Mouse (Mus musculus) heart, embryonic 13.5 days (tissue): Measurements from ENCODE around the gene Mlxipl. TPM values are rescaled to one million over a fixed set of nuclear protein-coding genes. Genes with fewer than 3 reads are reported as not detected.

ENCODE experiments used
- ATAC-seq: fragments of 200-750 bp; cut with Nextera tagmentation; 2 replicates; pipeline ENCODE4 v1.8.0; 2017; ENCODE audit warnings: moderate TSS enrichment; ENCODE audit not compliant: insufficient number of reproducible peaks, low FRiP score, low TSS enrichment; ENCODE audit errors: extremely low read depth
- H3K27ac ChIP-seq: fragments of 300-500 bp; sonication (generic); replicated peaks from 2 replicates; pipeline ENCODE4 v1.5.1; 2015; ENCODE audit warnings: moderate library complexity, mild to moderate bottlenecking, inconsistent platforms
- H3K27me3 ChIP-seq: fragments of 300-500 bp; sonication (generic); replicated peaks from 2 replicates; pipeline ENCODE4 v1.6.1; 2015; ENCODE audit warnings: mild to moderate bottlenecking, inconsistent platforms
- H3K36me3 ChIP-seq: fragments of 300-500 bp; sonication (generic); 2 replicates; pipeline ENCODE4 v1.6.1; 2015; ENCODE audit warnings: mild to moderate bottlenecking, inconsistent platforms
- H3K4me1 ChIP-seq: fragments of 300-500 bp; sonication (generic); 2 replicates; pipeline ENCODE4 v1.6.1; 2015; ENCODE audit warnings: inconsistent platforms
- H3K4me2 ChIP-seq: fragments of 300-500 bp; sonication (generic); 2 replicates; pipeline ENCODE4 v1.6.1; 2015; ENCODE audit warnings: inconsistent platforms, mild to moderate bottlenecking, moderate library complexity
- H3K4me3 ChIP-seq: fragments of 300-500 bp; sonication (generic); 2 replicates; pipeline ENCODE4 v1.5.1; 2015; ENCODE audit warnings: moderate library complexity, mild to moderate bottlenecking, inconsistent platforms
- H3K9ac ChIP-seq: fragments of 300-500 bp; sonication (generic); 2 replicates; pipeline ENCODE4 v1.6.1; 2015; ENCODE audit warnings: inconsistent platforms, mild to moderate bottlenecking, moderate library complexity
- H3K9me3 ChIP-seq: fragments of 300-500 bp; sonication (generic); 2 replicates; pipeline ENCODE4 v1.6.1; 2016; ENCODE audit warnings: inconsistent platforms
- WGBS: fragments of 180-500 bp; shearing (Covaris S2); methylation state at CpG from one replicate; pipeline ENCODE4 v1.1.7; 2015; ENCODE audit warnings: mixed read lengths; 5-methylcytosine and 5-hydroxymethylcytosine counted together
- polyA plus RNA-seq: library from polyadenylated mRNA; unstranded; fragments of >200 nt; fragmentation: Nextera tagmentation; extraction: Ambion mirVana; gene quantifications from 2 replicates; pipeline ENCODE4 v1.2.1, GENCODE M21; 2015

Mlxipl gene
- polyA plus RNA-seq, 1 experiment from 2014 or later = 1.3 TPM

DNA sequence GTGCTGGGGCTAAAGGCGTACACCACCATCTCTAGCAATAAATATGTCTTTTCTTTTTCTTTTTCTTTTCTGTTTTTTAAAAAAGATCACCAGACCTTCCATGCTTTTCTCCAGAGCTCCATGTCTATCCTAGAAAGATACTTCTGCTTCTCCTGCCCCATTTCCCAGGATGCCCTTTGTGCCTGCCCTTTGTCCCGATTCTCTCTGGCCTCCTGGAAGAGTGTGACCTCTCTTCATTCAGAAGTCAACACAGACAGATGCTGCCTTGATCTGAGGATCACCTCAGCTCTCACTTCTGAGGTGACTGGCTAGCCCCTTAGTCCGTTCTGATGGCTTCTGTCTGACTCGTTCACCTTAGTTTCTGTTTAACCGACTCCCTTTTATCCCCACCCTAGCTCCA lies 9.2 kb upstream of the Mlxipl start:
- no peak for ATAC-seq
- Histone ChIP-seq H3K4me3 (no peak overlapping the region), H3K27me3 (peaks cover 43% of the 10 kb centered on the region), H3K9ac (no peak overlapping the region), H3K4me2 (no peak overlapping the region), H3K4me1 (peaks cover 13% of the 10 kb centered on the region), H3K9me3 (no peaks in the 10 kb centered on the region), H3K36me3 (0 out of 2 replicates have a peak, but pooled peaks cover under 1% of the 10 kb centered on the region), H3K27ac (no peak overlapping the region)
- WGBS = 79% methylated on average over 5 of the region's 5 CpGs

DNA sequence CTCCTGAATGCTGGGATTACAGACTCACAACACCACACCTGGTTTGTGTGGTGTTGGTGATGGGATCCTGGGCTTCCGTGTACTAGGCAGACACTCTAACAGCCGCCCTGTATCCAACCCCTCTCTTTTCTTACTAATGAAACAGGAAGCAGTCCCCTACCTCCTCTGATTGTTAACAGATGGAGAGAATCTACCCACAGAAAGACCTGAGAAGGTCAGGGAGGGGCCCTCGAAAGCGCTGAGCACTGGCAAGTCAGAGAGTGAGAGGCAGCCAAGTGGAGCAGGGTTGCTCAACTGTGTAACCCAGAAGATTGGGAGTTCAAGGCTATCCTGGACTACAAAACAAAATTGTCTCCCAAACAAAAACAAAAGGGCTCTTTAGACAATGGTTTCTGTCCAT lies 2.8 kb upstream of the Mlxipl start:
- Histone ChIP-seq H3K9me3 (no peaks in the 10 kb centered on the region), H3K4me2 (no peak overlapping the region), H3K4me3 (no peak overlapping the region), H3K27me3 (peaks cover 80% of the 10 kb centered on the region), H3K9ac (no peak overlapping the region), H3K4me1 (no peaks in the 10 kb centered on the region), H3K27ac (no peak overlapping the region), H3K36me3 (no peaks in the 10 kb centered on the region)
- 62% methylated on average over 4 of the region's 4 CpGs for WGBS
- ATAC-seq = no peak

DNA sequence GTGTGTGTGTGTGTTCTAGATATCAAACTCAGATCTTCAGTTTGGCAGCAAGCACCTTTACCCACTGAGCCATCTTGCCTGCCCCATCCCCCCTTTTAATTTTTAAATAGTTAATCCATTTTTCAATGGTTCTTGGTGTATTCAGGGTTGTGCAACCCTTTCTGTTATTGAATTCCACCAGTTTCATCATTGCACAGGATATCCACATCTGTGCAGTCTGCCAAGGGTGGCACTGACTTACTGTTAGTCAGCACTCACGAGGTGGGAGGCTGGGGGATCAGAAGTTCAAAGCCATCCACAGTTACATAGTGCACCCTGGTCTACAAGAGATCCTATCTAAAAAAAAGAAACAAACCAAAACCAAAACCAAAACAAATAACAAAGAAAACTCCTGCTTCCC lies 11.3 kb downstream of the Mlxipl start:
- 31% methylated on average over 1 of the region's 1 CpGs for WGBS
- ATAC-seq = no peak
- no peak overlapping the region for H3K4me3 ChIP-seq
- H3K9ac ChIP-seq = no peak overlapping the region
- no peaks in the 10 kb centered on the region for H3K36me3 ChIP-seq
- no peaks in the 10 kb centered on the region for H3K4me1 ChIP-seq
- peaks cover 43% of the 10 kb centered on the region for H3K27me3 ChIP-seq
- no peak overlapping the region for H3K4me2 ChIP-seq
- no peaks in the 10 kb centered on the region for H3K9me3 ChIP-seq
- no peak overlapping the region for H3K27ac ChIP-seq

DNA sequence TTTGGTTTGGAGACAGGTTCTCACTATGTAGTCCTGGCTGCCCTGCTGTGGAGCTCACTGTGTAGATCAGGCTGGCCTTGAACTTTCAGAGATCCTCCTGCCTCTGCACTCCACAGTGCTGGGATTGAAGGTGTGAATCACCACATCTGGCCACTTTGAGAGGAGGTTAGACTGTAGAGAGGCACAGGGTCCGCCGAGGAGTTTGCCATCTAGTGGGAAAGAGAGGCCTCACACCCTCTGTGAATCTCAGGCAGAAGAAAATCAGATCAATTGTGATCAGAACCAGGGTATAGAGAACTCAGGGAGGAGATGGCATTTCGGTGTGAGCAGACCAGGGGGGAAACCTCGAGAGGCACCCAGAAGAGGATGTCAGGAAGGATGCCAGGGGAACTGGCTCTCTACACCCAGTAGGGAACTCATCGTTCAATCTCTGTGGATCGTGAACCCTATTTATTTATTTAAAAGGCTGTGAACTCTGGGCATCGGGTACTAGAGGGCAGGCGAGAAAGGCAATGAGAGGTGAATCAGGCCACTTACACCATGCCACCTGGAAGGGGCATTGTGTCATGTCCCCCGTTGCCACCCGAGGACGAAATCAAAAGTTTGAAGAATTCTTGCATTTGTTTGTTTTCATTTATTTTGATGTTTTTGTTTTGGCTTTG lies 14.4 kb downstream of the Mlxipl start:
- 56% methylated on average over 11 of the region's 11 CpGs for WGBS
- Histone ChIP-seq H3K9ac (no peak overlapping the region), H3K4me2 (no peak overlapping the region), H3K27ac (no peak overlapping the region), H3K9me3 (no peaks in the 10 kb centered on the region), H3K4me3 (no peak overlapping the region), H3K4me1 (peaks cover 21% of the 10 kb centered on the region), H3K36me3 (no peaks in the 10 kb centered on the region), H3K27me3 (peaks cover 63% of the 10 kb centered on the region)
- no peak for ATAC-seq

DNA sequence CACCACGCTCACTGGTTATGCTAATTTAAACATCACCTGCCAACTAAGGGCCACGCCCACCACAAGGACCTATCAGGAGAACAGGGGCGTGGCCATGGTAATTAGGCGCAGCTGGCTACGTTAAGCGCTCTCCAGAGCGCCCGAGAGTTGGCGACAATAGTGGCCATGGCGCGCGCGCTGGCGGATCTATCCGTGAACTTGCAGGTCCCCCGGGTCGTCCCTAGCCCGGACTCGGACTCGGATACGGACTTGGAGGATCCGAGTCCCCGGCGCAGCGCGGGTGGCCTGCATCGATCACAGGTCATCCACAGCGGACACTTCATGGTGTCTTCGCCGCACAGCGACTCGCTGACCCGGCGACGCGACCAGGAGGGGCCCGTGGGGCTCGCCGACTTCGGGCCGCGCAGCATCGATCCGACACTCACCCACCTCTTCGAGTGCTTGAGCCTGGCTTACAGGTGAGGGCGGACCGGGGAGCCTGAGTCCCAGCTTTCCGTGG lies 17.1 kb downstream of the Mlxipl start:
- peak; percentile 69; the same call in 1 of the 2 replicates for ATAC-seq
- Histone ChIP-seq H3K27ac (no peak overlapping the region), H3K27me3 (peaks cover 86% of the 10 kb centered on the region), H3K4me2 (peak overlapping the region; percentile 91), H3K4me3 (peak overlapping the region; percentile 53), H3K9me3 (no peaks in the 10 kb centered on the region; the same call in 1 of the 2 replicates), H3K9ac (peak overlapping the region; percentile 67), H3K36me3 (no peaks in the 10 kb centered on the region), H3K4me1 (peaks cover 21% of the 10 kb centered on the region)
- WGBS = under 1% methylated on average over 48 of the region's 48 CpGs

DNA sequence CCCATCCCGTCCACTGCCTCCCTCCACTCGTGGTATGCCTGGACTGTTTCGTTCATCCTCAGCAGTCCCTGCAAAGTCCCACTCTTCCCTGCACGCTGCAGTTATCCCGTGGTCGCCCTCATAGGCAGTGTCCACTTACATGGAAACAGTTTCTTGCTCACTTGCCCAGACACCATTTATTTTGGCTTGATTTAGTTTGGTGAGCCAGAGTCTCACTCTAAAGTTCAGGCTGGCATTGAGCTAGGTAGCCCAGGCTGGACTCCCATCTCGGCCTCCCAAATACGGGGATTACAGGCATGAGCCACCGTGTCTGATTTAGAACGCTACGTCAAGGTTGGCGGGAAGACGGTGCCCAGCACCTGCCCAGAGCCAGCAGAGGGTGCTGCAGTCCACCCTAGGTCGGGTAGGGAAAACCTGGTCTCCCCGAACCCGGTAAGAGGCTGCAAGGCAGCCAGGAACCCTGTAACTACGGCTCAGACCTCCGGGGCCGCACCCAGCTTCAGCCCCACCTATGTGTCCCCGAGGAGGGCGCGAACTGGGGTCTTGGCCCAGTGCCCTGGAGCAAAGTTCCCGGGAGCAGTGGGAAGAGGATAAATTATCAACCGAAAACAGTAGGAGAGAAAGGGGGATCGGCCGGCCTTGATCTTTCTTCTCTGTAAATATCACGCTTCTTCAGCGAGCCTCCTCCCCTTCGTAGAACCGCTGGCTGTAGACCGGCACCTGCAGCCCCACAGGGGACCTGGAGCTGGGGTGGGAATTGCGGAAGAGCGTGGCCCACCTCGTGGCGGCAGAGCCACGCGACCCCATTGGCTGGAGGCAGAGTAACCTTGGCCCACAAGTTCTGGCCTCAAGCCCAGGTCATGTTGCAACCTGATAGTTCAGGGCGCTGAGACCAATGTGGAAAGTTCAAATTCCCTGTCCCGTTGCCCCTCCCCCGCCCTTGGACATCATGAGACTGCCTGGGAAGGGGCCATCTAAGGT lies 18.1 kb downstream of the Mlxipl start:
- 8% methylated on average over 40 of the region's 40 CpGs for WGBS
- peaks cover 90% of the 10 kb centered on the region for H3K27me3 ChIP-seq

DNA sequence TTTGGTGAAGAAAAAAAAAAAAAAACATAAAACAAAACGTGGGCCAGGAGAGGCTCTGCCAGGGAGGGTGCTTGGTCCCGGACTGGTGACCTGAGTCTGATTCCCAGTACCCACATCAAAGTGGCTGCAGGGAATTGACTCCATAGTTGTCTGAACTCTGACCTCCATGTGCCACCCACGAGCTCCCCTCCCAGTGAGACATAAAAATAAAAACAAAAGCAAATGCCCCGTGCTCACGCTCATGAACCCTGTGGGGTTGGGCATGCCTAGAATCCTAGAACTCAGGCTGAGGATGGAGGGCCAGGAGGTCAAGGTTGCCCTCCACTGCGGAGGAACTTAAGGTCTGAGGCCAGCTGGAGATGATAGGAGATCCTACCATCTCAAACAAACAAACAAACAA lies 19.3 kb downstream of the Mlxipl start:
- Histone ChIP-seq H3K27ac (no peak overlapping the region), H3K9me3 (no peaks in the 10 kb centered on the region; the same call in 1 of the 2 replicates), H3K4me1 (peaks cover 21% of the 10 kb centered on the region), H3K4me2 (no peak overlapping the region), H3K27me3 (peaks cover 91% of the 10 kb centered on the region), H3K4me3 (no peak overlapping the region), H3K9ac (no peak overlapping the region), H3K36me3 (no peaks in the 10 kb centered on the region)
- no peak for ATAC-seq
- 63% methylated on average over 6 of the region's 6 CpGs for WGBS

More for the DNA sequence above, 18.1 kb downstream of the Mlxipl start:
- Histone ChIP-seq H3K4me3 (peak overlapping the region; percentile 53), H3K9me3 (no peaks in the 10 kb centered on the region; the same call in 1 of the 2 replicates), H3K4me2 (peak overlapping the region; percentile 91), H3K36me3 (no peaks in the 10 kb centered on the region), H3K9ac (peak overlapping the region; percentile 67), H3K4me1 (peaks cover 21% of the 10 kb centered on the region), H3K27ac (no peak overlapping the region)
- ATAC-seq = no peak

DNA sequence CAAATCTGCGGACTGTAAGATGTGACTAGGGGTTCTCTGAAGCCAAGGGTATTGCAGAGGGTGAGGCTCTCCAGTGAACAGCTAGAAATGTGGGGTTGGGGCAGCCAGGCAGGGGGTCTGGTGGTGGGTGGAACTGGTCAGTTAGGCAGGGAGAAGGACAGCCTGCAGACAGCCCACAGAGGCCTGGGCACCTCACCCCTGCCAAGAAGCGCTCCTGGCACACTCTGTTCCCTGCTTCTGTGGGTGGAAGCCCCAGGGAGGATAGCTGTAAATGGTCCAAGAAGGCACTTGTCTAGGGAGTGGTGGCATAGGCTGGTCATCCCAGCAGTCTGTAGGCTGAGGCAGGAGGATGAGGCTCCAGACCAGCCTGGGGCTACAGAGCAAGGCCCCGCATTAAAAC lies 19.7 kb downstream of the Mlxipl start:
- no peak for ATAC-seq
- 86% methylated on average over 3 of the region's 3 CpGs for WGBS
- H3K36me3 ChIP-seq = no peaks in the 10 kb centered on the region
- no peak overlapping the region for H3K4me2 ChIP-seq
- H3K9me3 ChIP-seq = no peaks in the 10 kb centered on the region; the same call in 1 of the 2 replicates
- H3K9ac ChIP-seq = no peak overlapping the region
- H3K27ac ChIP-seq = no peak overlapping the region
- H3K4me3 ChIP-seq = no peak overlapping the region
- peaks cover 21% of the 10 kb centered on the region for H3K4me1 ChIP-seq
- peaks cover 89% of the 10 kb centered on the region for H3K27me3 ChIP-seq

DNA sequence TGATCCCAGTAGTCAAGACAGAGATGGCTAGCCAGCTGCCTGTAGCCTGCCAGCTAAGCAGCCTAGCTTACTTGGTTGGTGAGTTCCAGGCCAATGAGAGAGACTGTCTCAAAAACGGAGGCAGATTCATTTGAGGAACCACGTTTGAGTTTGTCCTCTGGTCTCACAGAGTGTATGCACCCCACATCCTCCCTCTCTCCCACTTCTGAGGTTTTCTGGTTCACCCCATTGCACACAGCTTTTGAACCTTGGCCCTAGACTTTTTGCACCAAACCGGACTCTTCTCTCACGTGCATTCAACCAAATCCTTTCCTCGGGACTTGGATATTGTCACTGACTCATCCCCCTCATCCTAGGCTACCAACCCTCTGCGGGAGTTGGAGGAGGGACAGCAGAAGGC lies 20.3 kb downstream of the Mlxipl start:
- no peak for ATAC-seq
- 65% methylated on average over 6 of the region's 6 CpGs for WGBS
- H3K9me3 ChIP-seq = no peaks in the 10 kb centered on the region; the same call in 1 of the 2 replicates
- H3K4me2 ChIP-seq = no peak overlapping the region
- H3K27ac ChIP-seq = no peak overlapping the region
- no peak overlapping the region for H3K9ac ChIP-seq
- no peaks in the 10 kb centered on the region for H3K36me3 ChIP-seq
- no peak overlapping the region for H3K4me3 ChIP-seq
- H3K27me3 ChIP-seq = peaks cover 84% of the 10 kb centered on the region
- peaks cover 21% of the 10 kb centered on the region for H3K4me1 ChIP-seq

DNA sequence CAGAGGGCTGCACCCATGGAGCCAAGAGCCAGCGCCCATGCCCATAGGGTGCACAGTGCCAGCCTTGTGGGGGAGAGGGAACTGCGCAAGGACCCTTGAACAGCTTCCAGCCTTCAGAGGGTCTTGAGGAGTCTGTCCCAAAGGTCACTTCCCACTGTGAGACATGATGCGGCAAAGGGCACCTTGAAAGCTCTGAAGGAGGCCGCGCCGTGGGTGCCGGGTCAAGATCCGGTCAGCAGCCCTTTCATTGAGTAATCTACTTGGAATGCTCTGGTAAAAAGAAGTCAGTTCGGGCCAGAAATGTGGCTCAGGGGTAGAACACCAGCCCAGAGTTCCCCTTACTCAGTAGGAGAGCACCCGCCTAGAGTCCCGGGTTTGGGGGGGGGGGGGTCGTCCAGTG lies 24.1 kb downstream of the Mlxipl start:
- Histone ChIP-seq H3K9ac (no peak overlapping the region), H3K27ac (no peak overlapping the region), H3K27me3 (peaks cover 46% of the 10 kb centered on the region), H3K4me1 (peaks cover 8% of the 10 kb centered on the region), H3K4me2 (no peak overlapping the region), H3K9me3 (no peaks in the 10 kb centered on the region; the same call in 1 of the 2 replicates), H3K36me3 (no peaks in the 10 kb centered on the region), H3K4me3 (no peak overlapping the region)
- WGBS = 77% methylated on average over 12 of the region's 12 CpGs
- no peak for ATAC-seq

DNA sequence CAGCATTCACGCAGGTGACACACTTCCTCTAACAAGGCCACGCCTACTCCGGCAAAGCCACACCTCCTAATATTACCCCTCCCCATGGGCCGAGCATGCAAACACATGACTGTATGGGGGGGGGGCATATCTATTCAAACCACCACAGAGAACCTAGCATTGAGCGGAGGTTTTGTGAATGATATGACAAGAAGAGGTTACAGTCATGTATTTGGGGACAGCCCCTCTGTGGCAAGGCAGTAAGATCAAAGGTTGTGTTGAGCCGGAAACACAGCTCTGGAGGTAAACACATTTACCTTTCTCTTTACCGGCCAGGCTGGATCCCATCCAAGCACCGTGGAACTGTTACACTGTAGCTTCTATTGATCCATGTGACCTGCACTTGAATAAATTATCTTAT lies 25.6 kb downstream of the Mlxipl start:
- no peak overlapping the region for H3K4me3 ChIP-seq

More for the DNA sequence above, 25.6 kb downstream of the Mlxipl start:
- no peak overlapping the region for H3K27ac ChIP-seq
- peaks cover 10% of the 10 kb centered on the region for H3K4me1 ChIP-seq
- peaks cover 36% of the 10 kb centered on the region for H3K27me3 ChIP-seq
- H3K4me2 ChIP-seq = no peak overlapping the region
- no peaks in the 10 kb centered on the region for H3K36me3 ChIP-seq
- H3K9ac ChIP-seq = no peak overlapping the region
- H3K9me3 ChIP-seq = no peaks in the 10 kb centered on the region; the same call in 1 of the 2 replicates
- ATAC-seq = no peak
- WGBS = 79% methylated on average over 8 of the region's 8 CpGs
